Mouse (Mus musculus) G1E-ER4 (cell line): Measurements from ENCODE around the gene Olfr629. TPM values are rescaled to one million over a fixed set of nuclear protein-coding genes. Genes with fewer than 3 reads are reported as not detected.

ENCODE experiments used
- GATA1 ChIP-seq: IDR thresholded peaks from one replicate; pipeline ENCODE4 v1.8.0; 2012; ENCODE audit warnings: low read length, inconsistent platforms
- polyA plus RNA-seq: library from polyadenylated mRNA; stranded (reverse); fragments of >175 nt; gene quantifications from 2 replicates; pipeline ENCODE4 v1.2.3, GENCODE M21; 2012

Gene Olfr629
- polyA plus RNA-seq, result not detected in 2 replicates

DNA sequence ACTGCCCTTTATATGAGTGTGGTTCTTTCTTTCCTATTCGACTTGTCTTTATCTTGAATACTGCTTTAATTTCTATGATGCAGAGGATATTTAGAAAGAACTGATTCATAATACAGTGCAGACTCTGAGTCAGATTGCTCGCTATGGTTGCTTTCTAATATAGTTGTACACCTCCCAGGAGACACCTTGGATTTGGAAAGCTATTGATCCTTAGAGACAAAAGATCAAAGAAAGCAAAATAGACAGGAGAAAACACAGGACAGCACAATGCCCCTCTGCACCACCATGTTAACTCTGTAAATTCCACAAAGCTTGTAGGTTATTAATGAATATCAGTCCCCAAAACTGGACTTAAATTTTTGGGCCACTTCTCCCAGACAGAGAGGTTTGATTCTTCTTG lies at the start of gene Olfr629:
Gene Olfr629, minus strand, starts transcription at position 101 of the 400 bp plus-strand sequence.
- no peak for TF ChIP-seq GATA1

DNA sequence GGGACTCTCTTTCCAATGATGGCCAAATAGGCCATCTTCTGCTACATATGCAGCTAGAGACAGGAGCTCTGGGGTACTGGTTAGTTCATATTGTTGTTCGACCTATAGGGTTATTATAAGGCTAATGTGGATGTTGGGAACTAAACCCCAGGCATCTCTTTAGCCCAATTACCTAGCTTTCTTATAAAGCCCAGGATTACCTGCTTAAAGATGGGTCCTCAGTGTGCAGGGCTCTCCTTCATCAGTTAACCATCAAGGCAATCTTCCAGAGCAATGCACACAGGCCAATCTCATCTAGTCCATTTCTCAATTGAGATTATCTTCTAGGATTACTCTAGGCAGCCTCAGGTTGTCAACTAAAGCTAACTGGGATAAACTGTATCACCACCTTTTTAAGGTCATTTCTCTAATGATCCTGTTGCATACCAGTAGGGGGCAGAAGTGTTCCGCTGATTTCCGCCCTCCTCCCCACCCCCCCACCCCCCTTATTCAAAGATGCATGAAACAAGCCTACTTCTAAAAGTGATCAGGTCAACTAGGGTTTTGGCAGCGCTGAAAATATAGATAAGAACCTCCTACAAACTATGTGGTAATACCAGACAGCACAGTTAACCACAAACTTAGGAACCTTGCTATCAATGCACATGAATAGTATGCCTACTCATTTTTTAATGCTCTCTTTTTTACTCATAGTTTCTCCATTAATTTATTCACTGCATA lies 48.1 kb upstream of the Olfr629 start:
- TF ChIP-seq GATA1, result no peak

DNA sequence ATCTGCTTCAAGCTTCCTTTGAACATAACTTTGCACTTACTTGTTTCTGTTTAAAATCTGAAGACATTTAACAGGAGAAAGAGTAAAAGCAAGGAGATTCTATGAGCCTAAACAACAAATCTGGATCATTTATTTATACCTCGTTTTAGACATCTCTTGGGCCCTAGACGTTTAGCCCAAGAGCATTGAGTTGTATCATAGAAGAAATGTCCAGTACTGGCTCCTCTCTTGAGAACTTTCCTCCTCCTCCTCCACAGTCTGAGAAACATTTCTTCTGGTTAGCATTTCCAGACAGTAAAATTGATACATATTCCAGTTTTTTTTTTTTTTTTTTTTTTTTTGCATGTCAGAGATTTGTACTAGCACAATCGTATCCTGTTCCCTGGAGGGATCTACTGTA lies 47.0 kb upstream of the Olfr629 start, which contains the start of gene Olfr67:
Gene Olfr67, minus strand, starts transcription at position 101 of the 400 bp plus-strand sequence.
- TF ChIP-seq GATA1, result no peak

DNA sequence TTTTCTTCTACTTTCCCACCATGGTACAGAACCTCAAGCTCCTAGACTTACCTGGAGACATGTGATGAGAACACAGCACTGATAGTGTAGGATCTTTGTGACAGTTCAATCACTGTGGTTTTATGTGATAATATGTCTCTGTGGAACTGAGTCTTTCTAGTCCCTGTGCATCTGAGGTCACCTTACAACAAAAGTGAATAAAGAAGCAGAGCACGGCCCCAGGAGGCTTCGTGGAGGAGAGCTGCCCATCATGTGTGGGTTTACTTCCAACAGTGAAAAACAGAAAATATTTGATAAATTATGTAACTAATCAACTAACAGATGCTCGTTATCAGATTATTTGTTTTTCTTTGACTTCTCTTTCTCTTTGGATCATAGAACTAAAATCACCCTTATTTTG lies 34.9 kb upstream of the Olfr629 start, which contains the start of gene Olfr68:
Gene Olfr68, minus strand, starts transcription at position 101 of the 400 bp plus-strand sequence.
- no peak for TF ChIP-seq GATA1

DNA sequence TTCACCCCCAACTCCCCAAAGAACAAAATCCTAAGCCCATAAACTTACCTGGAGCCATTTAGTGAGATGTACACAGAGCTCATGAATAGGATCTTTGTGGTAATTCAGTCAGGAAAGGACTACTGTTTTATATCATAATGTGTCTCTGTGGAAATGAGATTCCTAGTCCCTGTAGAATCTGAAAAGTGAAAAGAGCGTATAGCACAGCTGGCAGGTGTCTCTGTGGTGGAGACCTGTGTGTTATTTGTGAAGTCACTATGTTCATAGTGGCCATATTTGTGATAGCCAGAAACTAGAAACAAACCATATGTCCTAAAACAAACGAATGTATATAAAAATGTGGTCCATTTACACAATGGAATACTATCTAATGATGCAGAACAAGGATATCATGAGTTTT lies 26.8 kb upstream of the Olfr629 start, which contains the start of gene Olfr69:
Gene Olfr69, minus strand, starts transcription at position 101 of the 400 bp plus-strand sequence.
- TF ChIP-seq GATA1, result no peak

DNA sequence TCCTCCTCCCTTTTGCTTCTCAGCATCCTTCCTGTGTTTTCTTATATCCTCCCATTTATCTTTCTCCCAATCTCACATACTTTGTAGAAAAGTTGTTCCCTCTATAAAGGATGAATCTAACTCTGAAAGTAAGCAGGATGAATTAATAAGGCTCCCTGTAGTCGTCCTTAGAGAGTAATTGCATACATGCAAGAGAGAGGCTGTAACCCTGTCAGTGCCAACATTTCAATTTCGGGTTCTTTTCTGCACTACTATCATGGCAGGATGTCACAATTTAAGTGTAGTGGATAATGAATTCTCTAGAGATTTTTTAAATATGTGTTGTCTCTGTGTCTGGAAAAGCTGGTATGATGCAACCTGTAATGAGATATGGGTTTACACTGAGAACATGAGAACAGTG lies 12.5 kb upstream of the Olfr629 start, which contains the start of gene Olfr630:
Gene Olfr630, minus strand, starts transcription at position 101 of the 400 bp plus-strand sequence.
- TF ChIP-seq GATA1, result no peak

DNA sequence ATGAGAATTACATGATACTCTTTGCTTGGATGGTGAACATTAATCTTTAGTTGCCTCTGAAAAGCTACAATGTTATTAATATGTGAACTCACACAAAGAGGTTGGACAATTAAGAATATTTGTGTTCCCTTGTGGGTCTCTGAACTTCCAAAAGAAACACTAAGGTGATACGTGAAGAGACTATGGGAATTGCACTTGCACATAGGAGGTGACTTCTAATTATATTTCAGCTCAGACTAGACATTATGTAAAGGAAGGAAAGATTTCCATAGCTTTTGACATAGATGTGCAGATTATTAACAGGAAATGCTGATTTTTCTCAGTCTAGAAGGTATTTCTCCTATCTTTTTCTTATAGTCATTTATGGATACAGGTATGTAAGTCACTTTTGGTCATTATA lies 14.7 kb downstream of the Olfr629 start, which contains the start of gene Olfr628:
Gene Olfr628, plus strand, starts transcription at position 301 of the 400 bp plus-strand sequence.
- TF ChIP-seq GATA1, result no peak

DNA sequence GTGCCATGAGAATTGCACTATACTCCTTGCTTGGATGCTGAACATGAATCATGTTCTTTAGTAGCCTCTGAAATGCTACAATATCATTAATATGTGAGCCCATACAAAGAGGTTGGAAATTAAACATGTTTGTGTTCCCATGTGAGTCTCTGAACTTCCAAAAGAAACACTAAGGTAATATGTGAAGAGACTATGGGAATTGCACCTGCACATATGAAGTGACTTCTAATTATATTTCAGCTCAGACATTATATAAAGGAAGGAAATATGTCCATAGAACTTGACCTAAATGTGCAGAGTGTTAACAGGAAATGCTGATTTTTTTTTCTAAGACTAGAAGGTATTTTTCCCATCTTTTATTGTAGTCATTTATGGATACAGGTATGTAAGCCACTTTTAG lies 30.4 kb downstream of the Olfr629 start, which contains the start of gene Olfr243:
Gene Olfr243, plus strand, starts transcription at position 301 of the 400 bp plus-strand sequence.
- TF ChIP-seq GATA1, result no peak

DNA sequence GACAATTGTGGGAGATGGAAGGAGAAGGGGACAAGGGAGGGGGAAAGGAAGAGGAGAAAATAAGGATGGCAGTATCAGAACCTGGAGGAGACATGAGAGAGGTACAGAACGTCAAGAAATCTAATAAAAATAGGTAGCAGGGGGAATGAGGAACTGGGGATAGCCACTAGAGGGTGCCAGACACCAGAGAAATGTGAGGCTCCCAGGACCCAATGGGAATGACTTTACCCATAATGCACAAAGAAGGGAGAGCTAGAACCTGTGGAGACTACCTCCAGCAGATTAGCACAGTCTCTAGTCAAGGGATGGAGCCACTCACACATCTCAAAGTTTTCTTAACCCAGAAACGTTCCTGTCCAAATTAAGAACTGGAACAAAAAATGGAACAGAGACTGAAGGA lies 32.7 kb downstream of the Olfr629 start:
- no peak for TF ChIP-seq GATA1

DNA sequence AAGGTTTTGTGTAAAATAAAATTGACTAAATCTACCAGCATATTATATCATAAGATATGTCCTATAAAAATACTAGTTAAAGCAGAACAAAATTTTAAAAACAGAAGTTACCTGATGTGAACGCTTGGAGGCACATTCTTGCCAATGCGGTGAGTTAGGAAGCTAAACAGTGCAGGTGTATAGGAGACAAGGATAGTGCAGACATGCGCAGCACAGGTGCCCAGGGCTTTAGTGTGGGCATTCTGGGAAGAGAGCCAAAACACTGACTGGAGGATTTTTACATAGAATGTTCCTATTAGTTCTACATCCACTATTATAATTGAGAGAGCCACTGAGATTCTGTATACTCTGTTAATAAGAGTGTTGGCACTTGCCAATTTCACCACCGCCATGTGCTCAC lies 45.3 kb downstream of the Olfr629 start:
- TF ChIP-seq GATA1, result no peak

Other genes with a start within 250 kb of the Olfr629 start
- gene Olfr609, start 246.9 kb downstream of the Olfr629 start, polyA plus RNA-seq, result not detected in 2 replicates
- not detected in 2 replicates for gene Olfr610, start 232.8 kb downstream of the Olfr629 start, polyA plus RNA-seq
- not detected in 2 replicates for gene Olfr611, start 224.1 kb downstream of the Olfr629 start, polyA plus RNA-seq
- gene Olfr612, start 202.2 kb downstream of the Olfr629 start, polyA plus RNA-seq, result not detected in 2 replicates
- gene Olfr613, start 196.9 kb downstream of the Olfr629 start, polyA plus RNA-seq, result not detected in 2 replicates
- not detected in 2 replicates for gene Olfr615, start 188.9 kb downstream of the Olfr629 start, polyA plus RNA-seq
- not detected in 2 replicates for gene Olfr616, start 175.8 kb downstream of the Olfr629 start, polyA plus RNA-seq
- not detected in 2 replicates for gene Olfr617, start 171.9 kb downstream of the Olfr629 start, polyA plus RNA-seq
- not detected in 2 replicates for gene Olfr618, start 154.8 kb downstream of the Olfr629 start, polyA plus RNA-seq
- not detected in 2 replicates for gene Olfr619, start 144.4 kb downstream of the Olfr629 start, polyA plus RNA-seq
- gene Olfr620, start 132.4 kb downstream of the Olfr629 start, polyA plus RNA-seq, result not detected in 2 replicates
- gene Olfr622, start 102.2 kb downstream of the Olfr629 start, polyA plus RNA-seq, result not detected in 2 replicates
- not detected in 2 replicates for gene Olfr623, start 81.2 kb downstream of the Olfr629 start, polyA plus RNA-seq
- gene Olfr624, start 73.8 kb downstream of the Olfr629 start, polyA plus RNA-seq, result not detected in 2 replicates
- gene Olfr625-ps1, start 62.2 kb downstream of the Olfr629 start, polyA plus RNA-seq, result not detected in 2 replicates
- not detected in 2 replicates for gene Olfr243, start 30.3 kb downstream of the Olfr629 start, polyA plus RNA-seq
- not detected in 2 replicates for gene Olfr628, start 14.6 kb downstream of the Olfr629 start, polyA plus RNA-seq
- gene Olfr630, start 12.4 kb upstream of the Olfr629 start, polyA plus RNA-seq, result not detected in 2 replicates
- not detected in 2 replicates for gene Olfr69, start 26.7 kb upstream of the Olfr629 start, polyA plus RNA-seq
- not detected in 2 replicates for gene Olfr68, start 34.8 kb upstream of the Olfr629 start, polyA plus RNA-seq
- gene Olfr67, start 46.9 kb upstream of the Olfr629 start, polyA plus RNA-seq, result not detected in 2 replicates
- 31.6 and 77.2 TPM in 2 replicates for gene Hbb-bt, start 69.1 kb upstream of the Olfr629 start, polyA plus RNA-seq
- 5,963 and 6,563 TPM in 2 replicates for gene Hbb-bs, start 83.2 kb upstream of the Olfr629 start, polyA plus RNA-seq
- not detected in 2 replicates for gene Hbb-bh2, start 95.6 kb upstream of the Olfr629 start, polyA plus RNA-seq
- gene Hbb-bh1, start 98.2 kb upstream of the Olfr629 start, polyA plus RNA-seq, result not detected in 2 replicates
- not detected in 2 replicates for gene Hbb-y, start 108.3 kb upstream of the Olfr629 start, polyA plus RNA-seq
- not detected in 2 replicates for gene Olfr66, start 141.3 kb upstream of the Olfr629 start, polyA plus RNA-seq
- not detected in 2 replicates for gene Olfr64, start 149.5 kb upstream of the Olfr629 start, polyA plus RNA-seq
- gene Olfr65, start 158.5 kb upstream of the Olfr629 start, polyA plus RNA-seq, result not detected in 2 replicates
- gene Olfr631, start 183.9 kb upstream of the Olfr629 start, polyA plus RNA-seq, result not detected in 2 replicates
- not detected in 2 replicates for gene Olfr632, start 189.4 kb upstream of the Olfr629 start, polyA plus RNA-seq
- not detected in 2 replicates for gene Olfr633, start 199.5 kb upstream of the Olfr629 start, polyA plus RNA-seq
- gene Olfr635, start 226.2 kb upstream of the Olfr629 start, polyA plus RNA-seq, result not detected in 2 replicates